Mouse (Mus musculus) lung, embryonic 16.5 days (tissue): ENCODE measurements at regions not wholly inside any gene's neighbourhood (a gene's known extent, or its start where the extent isn't known, plus 50 kb on each side); places are given as distances from the start of the nearest gene placed in this dataset.

Source experiments
- ATAC-seq: fragments of 200-750 bp; cut with Nextera tagmentation; 2 replicates; pipeline ENCODE4 v1.8.0; 2017; ENCODE audit warnings: low read depth, mild to moderate bottlenecking, moderate library complexity
- H3K27ac ChIP-seq: fragments of 300-500 bp; sonication (generic); 2 replicates; pipeline ENCODE4 v1.5.1; 2014; ENCODE audit warnings: mild to moderate bottlenecking, control low read depth, low read length
- H3K27me3 ChIP-seq: fragments of 300-500 bp; sonication (generic); 2 replicates; pipeline ENCODE4 v1.6.1; 2014; ENCODE audit warnings: low read depth, low read length, mixed read lengths; ENCODE audit not compliant: control insufficient read depth, insufficient read depth
- H3K36me3 ChIP-seq: fragments of 300-500 bp; sonication (generic); 2 replicates; pipeline ENCODE4 v1.6.1; 2014; ENCODE audit warnings: low read length; ENCODE audit not compliant: control insufficient read depth, insufficient read depth
- H3K4me1 ChIP-seq: fragments of 300-500 bp; sonication (generic); replicated peaks from 2 replicates; pipeline ENCODE4 v1.6.1; 2014; ENCODE audit warnings: low read length, mixed read lengths; ENCODE audit not compliant: control insufficient read depth, insufficient read depth
- H3K4me2 ChIP-seq: fragments of 300-500 bp; sonication (generic); 2 replicates; pipeline ENCODE4 v1.6.1; 2014; ENCODE audit warnings: low read depth, low read length, control low read depth
- H3K4me3 ChIP-seq: fragments of 300-500 bp; sonication (generic); 2 replicates; pipeline ENCODE4 v1.5.1; 2014; ENCODE audit warnings: mild to moderate bottlenecking, low read length, control low read depth
- H3K9ac ChIP-seq: fragments of 300-500 bp; sonication (generic); 2 replicates; pipeline ENCODE4 v1.6.1; 2014; ENCODE audit warnings: low read length, control low read depth
- H3K9me3 ChIP-seq: fragments of 300-500 bp; sonication (generic); 2 replicates; pipeline ENCODE4 v1.6.1; 2016; ENCODE audit warnings: low read length; ENCODE audit not compliant: control insufficient read depth
- WGBS: fragments of 180-500 bp; shearing (Covaris S2); extraction: QIAGEN DNeasy Blood & Tissue Kit; methylation state at CpG from one replicate; pipeline ENCODE4 v1.1.7; 2014; 5-methylcytosine and 5-hydroxymethylcytosine counted together

DNA sequence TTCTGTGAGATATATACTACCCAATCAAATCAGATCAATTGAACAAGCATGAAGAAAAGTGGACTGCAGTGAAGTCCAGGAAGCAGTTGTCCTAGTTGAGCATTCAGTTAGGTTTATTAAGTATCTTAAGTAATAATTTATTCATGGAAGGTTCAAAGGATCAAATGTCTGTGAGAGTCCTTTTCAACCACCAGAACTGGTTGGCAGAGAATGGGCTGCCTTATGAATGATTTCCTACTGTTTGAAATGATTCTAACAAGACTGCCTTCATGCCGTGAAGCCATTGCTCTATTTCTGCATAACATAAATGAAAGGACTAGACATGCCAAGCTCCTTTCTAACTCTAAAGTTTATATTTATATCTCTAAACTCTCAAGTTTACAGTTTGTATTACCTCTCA lies 410.4 kb downstream of the Adcyap1 start:
- Histone ChIP-seq H3K27ac (no peak overlapping the region), H3K9me3 (no peaks in the 10 kb centered on the region), H3K36me3 (no peaks in the 10 kb centered on the region), H3K9ac (no peak overlapping the region), H3K27me3 (no peaks in the 10 kb centered on the region), H3K4me1 (no peaks in the 10 kb centered on the region), H3K4me2 (no peak overlapping the region), H3K4me3 (no peak overlapping the region)
- no peak for ATAC-seq
- WGBS = 83% methylated on average over 1 of the region's 1 CpGs

DNA sequence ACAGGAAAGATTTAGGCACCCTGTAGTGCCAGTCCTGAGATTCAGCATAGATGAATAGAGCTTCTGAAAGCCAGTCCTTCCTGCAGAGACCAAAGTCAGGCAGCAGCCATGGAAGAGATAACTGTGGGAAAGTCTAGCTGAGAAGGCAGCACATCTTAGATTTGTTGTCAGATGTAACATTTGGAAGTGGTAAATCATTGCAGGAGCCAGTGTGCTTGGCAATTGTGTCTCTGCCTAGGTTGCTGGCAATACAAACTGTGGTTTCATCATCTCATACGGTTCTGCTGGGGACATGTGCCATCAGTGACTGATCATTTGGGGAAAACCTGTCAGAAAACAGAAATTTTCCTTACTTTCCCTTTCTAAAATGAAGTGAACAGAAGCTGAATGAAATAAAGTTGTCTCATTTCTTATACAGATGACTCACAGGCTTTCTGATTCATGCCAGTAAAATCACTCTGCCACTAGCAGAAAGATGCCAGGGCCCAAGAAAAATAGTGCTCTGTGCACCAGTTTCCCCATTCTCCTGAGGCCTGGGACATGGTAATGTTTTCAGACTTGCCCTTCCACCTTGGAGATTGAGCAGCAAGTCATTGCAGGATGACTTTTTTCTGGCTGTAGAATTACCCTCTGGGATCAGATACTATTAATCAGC lies 411.3 kb downstream of the Adcyap1 start:
- no peak for ATAC-seq
- no peaks in the 10 kb centered on the region for H3K27me3 ChIP-seq
- WGBS = 49% methylated on average over 1 of the region's 1 CpGs

More for the DNA sequence above, 411.3 kb downstream of the Adcyap1 start:
- H3K9ac ChIP-seq = no peak overlapping the region
- H3K27ac ChIP-seq = no peak overlapping the region
- H3K4me2 ChIP-seq = no peak overlapping the region
- no peaks in the 10 kb centered on the region for H3K4me1 ChIP-seq
- H3K4me3 ChIP-seq = no peak overlapping the region
- H3K9me3 ChIP-seq = no peaks in the 10 kb centered on the region
- no peaks in the 10 kb centered on the region for H3K36me3 ChIP-seq
